Mouse (Mus musculus) adrenal gland, adult 2 months (tissue): ENCODE measurements around the gene Batf2. TPM values are rescaled to one million over a fixed set of nuclear protein-coding genes. Genes with fewer than 3 reads are reported as not detected.
A peak's percentile ranks its signal among the peaks of the same experiment; 100 is the strongest.
"Not testable (repeated sequence)": the region's sequence is repeated elsewhere in the genome, so short reads cannot be mapped to it uniquely, and the experiment has no call there.

Source experiments
- DNase-seq: peaks from one replicate; pipeline ENCODE4 v3.0.0; 2021
- polyA plus RNA-seq: library from polyadenylated mRNA; depleted of rRNA; stranded (reverse); fragments of >200 nt; gene quantifications from 2 replicates; pipeline ENCODE4 v1.2.3, GENCODE M21; 2012
- total RNA-seq, 2 experiments: library from RNA; stranded (reverse); gene quantifications; 2 replicates each; pipeline ENCODE4 v1.2.3; 2021

Gene Batf2
- total and polyA plus RNA-seq, 3 experiments = 1.8 to 5.0 (median 2.6) TPM

DNA sequence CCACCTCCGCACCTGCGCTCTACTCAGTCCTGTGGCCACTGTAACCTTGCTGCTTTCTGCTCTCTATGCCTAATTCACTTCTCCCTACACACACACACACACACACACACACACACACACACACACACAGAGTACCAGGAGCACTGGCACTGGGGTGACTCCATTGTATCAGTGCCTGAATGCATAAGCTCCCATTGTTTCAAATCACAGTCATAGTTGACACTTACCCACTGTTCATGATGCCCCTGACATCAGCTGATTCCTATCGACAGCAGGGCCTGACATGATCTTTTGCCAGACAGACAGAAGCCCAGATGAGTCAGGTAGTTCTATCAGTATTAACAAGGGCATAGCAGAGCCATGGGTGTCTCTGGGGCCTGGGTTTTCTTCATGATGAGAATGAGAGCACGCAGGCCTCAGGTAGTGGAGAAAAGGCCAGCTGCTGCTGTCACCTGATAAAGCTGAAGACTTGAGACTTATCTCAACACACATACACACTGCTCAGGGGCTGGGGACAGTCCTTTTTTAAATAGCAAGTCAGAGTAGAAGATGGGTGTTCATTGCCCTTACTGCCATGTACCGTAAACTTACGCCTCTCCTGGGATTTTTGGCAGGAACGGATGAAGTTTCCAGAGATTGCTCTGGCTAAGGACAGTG, 8.5 kb upstream of the Batf2 start:
- DNase-seq = no peak

DNA sequence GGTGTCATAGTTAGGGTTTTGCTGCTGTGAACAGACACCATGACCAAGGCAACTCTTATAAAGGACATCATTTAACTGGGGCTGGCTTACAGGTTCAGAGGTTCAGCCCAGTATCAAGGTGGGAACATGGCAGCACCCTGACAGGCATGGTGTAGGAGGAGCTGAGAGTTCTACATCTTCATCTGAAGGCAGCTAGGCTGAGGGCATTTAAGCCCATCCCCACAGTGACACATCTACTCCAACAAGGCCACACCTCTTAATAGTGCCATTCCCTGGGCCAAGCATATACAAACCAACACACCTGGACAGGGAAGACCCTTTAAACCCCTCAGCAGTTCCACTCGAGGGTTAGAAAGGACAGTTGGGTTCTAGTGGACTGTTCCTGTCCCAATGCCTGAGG, 7.6 kb upstream of the Batf2 start:
- not testable (repeated sequence) for DNase-seq

DNA sequence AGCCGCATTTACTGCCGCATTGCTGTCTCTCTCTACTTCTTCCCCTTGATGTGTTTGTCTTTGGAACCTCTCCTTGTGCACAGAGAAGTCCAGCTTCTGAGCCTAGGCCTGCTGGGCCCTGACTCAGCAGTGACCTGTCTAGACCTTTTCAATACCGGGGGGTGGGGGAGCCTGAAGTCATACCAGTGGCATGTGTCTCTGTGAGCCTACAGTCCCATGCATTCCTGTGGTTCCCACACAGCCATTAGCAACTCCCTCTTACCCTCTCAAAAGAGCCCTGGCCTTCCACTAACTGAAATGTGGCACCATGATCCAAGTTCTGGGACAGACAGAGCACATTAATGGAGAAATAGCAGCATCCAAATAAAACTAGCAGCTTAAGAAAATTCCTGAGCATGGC, 4.4 kb upstream of the Batf2 start:
- DNase-seq = no peak

DNA sequence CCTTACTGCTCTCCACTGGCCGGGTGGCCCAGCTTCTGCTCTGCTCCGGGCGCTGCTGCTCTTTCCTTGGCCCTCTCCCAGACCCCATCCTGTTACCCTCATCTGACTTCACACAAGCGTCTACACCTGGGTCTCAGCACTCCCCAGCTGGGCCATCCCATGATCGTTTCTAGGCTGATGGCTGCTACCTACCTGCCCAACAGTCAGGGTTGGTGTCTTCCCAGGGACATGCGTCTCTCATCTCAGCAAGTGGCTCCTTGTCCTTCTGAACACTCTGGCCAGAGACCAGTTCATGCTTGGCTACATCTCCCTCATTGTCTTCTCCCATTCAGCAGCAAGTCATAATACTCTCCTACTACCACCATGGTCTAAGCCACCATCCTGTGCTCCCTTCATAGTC, 1.1 kb upstream of the Batf2 start:
- no peak for DNase-seq

DNA sequence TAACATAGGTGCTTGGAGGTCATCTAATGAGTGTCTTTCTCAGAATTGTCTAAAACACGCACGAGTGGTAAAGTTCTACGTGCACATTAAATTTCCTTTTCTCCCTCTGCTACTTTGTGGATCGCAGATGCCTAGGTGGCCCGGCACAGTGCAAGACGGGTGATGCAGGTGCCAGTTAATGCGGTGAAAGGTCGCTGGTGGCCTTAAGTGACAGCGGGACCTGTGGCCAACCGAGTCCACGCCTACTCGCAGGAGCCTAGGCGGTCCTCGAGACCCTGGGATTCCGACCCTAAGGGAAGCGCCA, 457 bp upstream of the Batf2 start:
- no peak for DNase-seq

DNA sequence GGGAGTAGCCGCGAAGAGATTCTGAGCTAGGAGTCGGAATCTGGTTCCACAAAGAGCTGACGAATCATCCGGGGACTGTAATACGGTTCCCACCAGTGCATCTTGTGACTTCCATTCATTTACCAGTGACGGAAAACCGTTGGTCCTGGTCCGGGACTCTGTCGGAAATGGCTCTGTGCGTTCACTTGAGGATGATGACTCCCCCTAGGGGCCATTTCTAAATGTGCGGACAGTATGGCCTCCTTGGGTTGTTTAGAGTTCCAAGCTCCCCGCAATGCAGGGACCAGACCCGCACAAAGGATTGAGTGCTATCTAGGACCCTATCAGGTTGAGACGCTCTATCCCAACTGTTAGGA, 589 bp downstream of the Batf2 start, which contains the start of gene Arl2:
Arl2 (minus strand) TSS at position 155 of the 356 bp plus-strand sequence.
- DNase-seq = peak; percentile 83

DNA sequence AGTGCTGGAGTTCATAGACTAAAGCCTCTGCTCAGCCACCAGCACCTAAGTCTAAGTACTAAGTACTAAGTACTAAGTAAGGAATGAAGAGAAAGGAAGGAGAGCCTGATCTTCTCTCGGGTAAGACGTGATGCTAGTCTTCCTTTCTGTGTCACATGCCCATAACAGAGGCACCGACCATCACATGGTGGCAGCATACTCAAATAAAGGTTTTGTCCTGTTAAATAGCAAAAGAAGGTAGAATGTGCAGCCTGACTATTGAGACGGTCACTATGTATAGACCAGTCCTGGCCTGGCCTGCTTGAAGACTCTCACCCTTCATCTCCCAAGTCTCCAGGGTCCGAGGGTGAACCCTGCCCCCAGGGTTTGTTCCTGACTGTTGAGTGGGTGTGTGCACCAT, 4.1 kb downstream of the Batf2 start:
- no peak for DNase-seq

DNA sequence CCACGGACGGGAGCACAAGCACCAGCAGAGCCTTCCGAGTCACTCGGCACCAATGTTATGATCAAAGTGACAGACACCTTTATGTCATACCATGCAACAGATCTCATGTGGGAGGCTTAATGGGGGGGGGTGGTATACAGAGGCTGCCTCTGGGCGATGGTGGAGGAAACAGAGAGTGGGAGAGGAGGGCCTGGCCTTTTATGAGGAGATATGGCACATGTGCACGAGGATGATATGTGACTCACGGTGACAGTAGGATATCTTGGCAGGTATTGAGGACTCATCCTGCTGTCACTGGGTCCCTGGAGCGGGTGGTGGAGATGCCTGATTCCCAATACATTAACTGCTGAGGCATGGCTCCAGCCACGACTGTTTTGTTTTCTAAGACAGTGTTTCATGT, 14.4 kb downstream of the Batf2 start:
- no peak for DNase-seq

DNA sequence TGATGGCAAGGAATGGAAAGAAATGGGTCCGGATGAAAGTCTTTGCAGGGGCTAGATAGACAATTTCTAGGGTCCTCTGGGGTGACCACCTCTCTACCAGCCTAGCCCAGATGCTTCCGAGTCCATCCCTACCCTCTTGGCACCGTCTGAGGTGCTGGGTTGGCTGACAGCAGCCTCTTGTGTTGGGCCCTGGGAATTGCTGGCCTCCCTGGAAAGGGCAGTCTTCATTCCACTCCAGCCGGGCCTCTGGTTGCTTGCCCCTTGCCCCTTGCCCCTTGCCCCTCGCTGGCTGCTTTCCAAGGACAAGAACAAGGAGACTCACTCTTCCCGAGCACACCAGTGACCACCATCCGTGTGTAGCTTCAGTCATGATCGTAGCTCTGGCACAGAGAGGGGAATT, 15.6 kb downstream of the Batf2 start:
- no peak for DNase-seq

DNA sequence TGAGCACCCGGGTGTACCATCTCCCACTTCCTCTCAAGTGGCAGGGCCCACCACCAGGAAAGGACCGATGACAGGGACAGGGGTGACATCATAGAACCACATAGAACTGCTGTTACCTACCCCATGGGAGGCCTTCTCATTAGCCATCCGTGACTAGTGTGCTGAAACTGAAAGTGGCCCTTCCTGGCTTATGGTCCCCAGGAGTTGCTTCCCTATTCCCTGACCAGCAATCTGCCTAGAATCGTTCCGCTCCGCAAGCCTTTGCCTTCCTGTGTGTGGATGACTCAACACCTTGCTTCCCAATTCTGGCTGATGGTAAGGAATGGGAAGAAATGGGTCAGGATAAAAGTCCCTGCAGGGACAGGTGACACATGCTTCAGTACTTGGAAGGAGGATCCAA, 16.4 kb downstream of the Batf2 start:
- no peak for DNase-seq

DNA sequence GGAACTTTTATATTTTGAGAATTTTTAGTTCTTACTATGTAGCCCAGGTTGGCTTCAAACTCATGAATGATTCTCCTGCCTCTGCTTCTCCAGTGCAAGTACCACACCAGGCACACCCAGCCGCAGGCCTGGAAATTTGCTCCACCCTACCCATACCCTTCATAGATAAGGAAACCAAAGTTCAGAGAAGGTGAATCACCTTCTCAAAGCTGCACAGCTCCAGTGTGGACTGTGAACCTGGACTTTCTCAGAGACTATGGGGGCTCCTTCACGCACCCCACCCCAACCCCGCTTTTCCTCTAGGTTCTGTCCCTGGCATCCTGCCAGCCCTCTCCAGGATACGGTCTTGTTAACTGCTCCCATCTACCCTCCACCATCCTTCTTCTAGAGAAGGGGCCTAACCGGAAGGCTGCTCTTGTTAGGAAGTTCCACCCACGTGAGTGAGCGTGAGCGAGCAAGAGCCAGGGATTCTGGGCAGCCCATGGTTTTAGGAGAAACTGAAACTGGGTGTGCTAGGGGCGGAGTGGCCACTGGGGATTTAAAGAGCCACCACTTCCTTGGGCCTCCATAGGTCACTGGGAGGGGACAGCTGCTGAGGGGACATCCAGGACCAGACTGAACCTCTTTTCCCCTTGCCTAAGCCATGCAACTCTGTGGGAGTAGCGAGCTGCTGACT, 23.2 kb downstream of the Batf2 start:
- DNase-seq = peak; percentile 55

DNA sequence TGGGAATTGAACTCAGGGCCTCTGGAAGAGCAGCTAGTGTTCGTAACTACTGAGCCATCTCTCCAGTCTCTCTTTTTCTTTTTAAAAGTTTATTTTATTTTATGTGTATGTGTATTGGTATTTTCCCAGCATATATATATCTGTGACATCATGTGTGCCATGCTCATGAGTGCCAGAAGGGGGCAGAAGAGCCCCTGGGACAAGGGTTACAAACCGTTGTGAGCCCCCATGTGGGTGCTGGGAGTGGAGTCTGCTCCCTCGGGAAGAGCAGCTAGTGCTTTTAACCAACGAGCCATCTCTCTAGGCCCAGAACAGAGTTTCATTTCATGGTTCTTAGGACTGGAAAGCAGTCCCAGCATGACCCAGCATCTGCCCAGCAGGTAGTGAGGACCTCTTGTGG, 26.0 kb downstream of the Batf2 start:
- no peak for DNase-seq

DNA sequence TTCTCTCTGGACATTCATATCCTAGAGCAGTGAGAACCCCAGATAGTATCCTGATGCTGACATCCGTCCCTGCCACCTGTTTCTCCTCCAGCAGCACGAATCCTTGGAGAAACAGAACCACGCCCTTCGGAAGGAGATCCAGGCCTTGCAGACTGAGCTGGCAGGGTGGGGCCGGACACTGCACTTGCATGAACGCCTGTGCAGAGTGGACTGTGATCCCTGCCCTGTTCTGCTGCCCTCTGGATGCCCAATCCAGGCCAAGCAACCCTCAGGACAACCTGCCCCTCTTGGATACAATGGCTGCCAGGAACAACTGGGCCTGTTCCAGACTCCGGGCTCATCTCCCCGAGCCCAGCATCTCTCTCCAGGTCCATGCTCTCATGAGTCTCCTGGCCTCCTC, 30.4 kb downstream of the Batf2 start:
- no peak for DNase-seq

DNA sequence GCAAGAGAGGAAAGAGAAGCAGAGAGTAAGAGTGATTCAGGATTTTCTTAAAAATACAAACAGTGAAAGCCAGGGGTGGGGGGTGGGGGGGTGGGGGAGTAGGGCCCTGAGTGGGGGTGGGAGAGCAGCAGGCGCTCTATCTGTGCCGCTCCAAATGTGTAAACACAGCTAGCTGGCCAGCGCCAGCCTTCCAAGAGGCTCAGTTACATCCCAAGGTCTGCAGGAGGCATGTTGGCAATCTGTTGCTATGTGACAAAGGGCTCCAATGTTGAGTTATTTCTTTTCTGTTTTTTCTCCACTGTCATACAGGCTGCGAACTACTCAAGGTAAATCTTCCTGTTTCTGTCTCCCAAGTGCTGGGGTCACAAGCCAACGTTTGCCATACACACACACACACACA, 34.0 kb downstream of the Batf2 start:
- peak; percentile 54 for DNase-seq

DNA sequence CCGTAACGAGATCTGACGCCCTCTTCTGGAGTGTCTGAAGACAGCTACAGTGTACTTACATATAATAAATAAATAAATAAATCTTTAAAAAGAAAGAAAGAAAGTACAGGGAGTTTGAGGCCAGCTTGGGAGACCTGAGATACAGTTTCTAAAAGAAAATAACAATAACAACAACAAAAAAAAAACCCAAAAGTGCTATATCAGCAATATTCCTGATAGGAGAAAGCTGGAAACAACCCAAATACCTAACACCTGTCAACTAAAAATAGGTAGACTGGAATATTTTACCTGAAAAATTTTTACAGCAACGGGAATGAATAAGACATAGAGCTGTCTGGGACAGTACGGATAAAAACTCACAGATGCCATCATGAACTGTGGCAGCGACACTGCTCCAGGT, 38.0 kb downstream of the Batf2 start:
- no peak for DNase-seq

DNA sequence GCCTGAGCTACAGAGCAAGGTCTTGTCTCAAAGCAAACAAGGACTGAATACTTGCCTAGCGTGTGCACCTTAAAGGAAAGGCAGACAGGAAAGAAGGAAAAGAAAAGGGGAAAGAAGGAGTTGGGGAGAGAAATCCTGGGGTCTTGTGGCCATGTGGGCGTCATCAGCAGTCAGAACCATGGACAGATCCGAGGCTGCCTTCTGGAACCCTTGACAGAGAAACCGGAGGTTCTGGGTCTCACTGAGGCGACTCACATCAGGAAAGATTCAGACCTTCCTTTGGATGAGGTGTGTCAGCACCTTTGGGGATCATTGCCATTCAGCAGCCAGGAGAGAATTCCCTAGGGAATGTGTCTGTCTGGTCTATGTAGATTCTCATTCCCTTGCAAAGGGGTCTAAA, 40.8 kb downstream of the Batf2 start:
- DNase-seq = no peak

DNA sequence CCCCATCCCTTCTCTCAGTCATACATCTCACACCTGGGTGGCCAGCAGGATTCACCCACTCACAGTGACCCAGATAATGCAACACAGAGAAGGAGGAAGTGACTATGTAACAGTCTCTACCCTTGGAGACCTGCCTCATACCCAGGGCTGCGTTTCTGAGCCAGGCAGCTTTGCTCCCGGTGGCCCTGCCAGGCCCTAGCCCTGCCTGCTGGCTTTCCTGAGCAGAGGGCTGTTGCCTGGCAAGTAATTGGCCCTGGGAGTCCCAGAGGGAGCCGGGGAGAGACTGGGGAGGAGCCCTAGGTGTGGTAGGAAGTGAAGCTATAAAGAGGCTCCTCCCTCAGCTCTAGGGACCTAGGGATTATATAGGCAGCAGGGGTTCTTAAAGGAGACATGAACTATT, 41.8 kb downstream of the Batf2 start:
- peak; percentile 19 for DNase-seq

DNA sequence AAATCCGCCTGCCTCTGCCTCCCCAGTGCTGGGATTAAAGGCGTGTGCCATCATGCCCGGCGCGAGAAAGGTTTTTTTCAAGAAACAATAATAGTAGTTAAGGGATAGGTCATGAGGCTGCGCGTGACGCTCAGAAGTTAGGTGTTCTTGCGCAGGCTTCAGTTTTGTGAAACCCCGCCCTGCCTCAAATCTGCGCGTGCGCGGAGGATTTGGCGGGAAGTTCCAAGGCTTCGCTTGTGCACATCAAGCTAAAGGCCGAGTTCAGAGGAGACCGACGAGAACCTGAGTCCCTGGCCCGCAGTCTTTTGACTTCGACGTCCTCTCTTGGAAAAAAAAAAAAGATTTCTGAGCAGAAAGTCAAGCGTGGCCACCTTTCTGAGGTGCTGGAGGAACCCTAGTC, 43.3 kb downstream of the Batf2 start, which contains the start of gene Majin:
Majin (plus strand) TSS at position 258 of the 400 bp plus-strand sequence.
- no peak for DNase-seq

DNA sequence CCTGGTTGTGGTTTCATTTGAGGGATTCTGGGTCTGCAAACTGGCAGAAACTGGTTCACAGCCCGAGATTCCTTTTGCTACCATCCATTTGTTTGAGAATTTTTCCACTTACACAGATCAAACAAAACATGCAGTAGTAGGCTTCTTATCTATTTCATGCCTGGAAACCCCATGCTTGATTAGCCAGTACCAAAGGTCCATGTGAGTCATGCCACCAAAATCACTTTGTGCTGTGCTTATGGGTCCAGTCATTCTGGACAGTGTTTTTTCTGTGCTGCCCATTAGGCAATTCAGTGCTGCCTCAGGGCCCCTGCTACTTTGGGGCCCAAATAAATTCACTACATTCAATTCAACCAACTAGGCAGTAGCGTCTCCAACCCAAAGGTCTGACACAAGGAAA, 63.5 kb downstream of the Batf2 start:
- no peak for DNase-seq

DNA sequence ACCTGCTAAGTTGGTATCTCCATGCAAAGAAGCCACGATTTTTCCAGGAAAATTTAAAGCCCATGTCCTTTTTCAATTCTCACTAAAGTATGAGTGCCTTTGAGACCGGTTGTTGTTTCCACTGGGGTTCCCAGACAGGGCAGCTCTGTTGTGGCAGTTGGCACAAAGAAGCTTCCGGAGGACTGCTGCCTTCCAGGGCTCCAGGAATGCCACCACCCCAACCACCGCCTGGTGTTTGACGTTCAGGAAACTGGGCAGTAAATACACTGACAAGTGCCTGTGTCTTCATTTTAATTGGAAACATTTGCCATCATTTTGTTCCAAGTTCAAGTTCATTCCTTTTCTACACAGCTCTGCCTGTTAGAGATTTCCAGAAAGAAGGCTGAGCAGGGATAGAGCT, 65.9 kb downstream of the Batf2 start:
- DNase-seq = no peak

DNA sequence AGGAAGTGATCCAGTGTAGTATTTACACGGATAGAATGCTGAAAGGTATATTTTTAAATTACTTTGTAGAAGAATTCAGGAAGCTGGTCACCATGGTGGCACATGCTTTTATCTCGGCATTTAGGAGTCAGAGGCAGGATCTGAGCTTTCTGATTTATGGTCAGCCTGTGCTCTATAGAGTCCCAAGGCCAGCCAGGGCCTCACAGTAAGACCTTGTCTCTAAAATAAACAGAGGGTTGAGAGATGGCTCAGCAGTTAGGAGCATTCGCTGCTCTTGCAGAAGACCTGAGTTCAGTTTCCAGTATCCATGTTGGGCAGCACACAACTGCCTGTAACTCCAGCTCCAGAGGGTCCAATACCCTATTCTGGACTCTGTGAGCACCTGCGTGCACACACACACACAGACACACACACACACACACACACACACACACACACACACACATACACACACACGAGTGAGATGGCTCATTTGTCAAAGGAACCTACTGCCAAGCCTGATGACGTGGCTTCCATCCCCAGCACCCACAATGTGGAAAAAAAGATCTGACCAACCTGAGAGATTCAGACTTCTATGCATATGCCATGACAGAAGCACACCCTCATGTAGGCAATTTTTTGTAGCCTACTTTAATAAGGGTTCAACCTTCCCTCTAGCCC, 75.4 kb downstream of the Batf2 start:
- peak; percentile 68 for DNase-seq

DNA sequence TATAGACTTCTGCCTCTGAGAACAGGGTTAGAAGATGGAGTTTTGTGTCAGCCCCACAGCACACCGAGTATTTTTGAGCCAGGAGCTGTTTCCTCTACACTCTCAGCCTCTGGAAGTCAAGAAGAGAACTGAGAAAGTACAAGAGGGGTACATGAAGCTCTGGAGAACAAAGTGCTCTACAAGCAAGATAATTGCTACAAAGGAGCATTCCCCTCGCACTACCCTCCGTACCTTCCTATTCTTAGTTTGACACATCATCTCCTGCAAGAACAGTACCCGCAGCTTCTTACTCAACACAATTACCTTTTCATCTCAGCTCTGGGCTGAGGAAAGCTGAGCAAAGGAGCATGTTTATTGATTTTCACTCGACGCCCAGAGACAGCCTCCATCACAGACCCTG, 77.8 kb downstream of the Batf2 start:
- DNase-seq = no peak
